Mouse (Mus musculus) cerebellum, postnatal 10 days (tissue): ENCODE measurements around the gene Pbx3.

Experiments
- DNase-seq, 2 experiments: peaks; one replicate each; pipeline ENCODE4 v3.0.0; 2021; ENCODE audit warnings: mixed read lengths in 2 of 2

Pbx3 gene

DNA sequence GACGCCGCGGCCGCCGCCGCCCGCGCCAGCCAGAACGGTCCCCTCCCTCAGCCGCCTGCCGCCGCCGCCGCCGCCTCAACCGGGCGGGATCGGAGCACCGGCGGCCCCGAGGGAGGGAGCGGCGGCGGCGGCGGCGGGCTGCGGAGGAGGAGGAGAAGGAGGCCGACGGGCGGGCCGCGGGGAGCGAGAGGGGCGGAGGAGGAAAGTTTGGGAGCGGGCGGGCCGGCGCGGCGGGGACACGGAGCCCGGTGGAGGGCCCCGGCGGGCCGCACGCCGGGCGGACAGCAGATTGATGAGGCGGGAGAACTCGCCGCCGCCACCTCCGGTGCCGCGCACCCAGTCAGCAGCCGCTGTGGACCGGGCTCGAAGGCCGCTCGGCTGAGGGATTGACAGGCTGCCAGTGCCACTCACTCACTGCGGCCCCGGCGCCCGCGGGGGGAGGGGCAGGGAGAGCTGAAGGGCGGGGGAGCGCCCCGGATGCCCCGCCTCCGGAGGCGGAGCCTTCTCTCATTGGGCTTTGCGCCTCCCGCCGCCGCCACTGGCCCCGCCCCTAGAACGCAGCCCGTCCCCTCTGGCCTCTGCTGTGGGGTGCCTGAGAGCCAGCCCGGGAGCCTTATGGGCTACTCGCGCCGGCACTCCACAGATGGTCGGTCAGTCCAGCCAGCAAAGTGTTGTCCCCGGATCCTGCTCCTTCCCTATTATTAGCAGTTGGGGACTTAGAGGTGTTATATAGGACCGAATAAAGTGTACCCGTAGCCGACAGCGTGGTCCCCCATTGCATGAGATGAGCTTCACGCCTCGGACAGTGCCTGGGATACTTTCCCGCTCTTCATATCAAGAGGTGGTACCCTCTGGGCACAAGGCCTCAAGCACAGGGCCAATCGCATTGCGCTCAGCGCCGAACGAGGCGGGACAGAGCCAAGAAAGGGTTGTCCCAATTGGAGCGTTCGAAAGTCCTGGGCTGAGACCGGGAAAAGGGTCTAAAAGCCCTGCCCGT is at the start of gene Pbx3:
Gene Pbx3 (minus strand): TSS at position 838 of the 997 bp plus-strand sequence.
- DNase-seq = peak; percentile 99

GRCm38 (mm10) chr2:34420256-34420655 is 47.3 kb upstream of the Pbx3 start:
- no peak for DNase-seq

GRCm38 (mm10) chr2:34409741-34410340 is 36.9 kb upstream of the Pbx3 start:
- DNase-seq = peak in 1 of 2 experiments; percentile 10

DNA sequence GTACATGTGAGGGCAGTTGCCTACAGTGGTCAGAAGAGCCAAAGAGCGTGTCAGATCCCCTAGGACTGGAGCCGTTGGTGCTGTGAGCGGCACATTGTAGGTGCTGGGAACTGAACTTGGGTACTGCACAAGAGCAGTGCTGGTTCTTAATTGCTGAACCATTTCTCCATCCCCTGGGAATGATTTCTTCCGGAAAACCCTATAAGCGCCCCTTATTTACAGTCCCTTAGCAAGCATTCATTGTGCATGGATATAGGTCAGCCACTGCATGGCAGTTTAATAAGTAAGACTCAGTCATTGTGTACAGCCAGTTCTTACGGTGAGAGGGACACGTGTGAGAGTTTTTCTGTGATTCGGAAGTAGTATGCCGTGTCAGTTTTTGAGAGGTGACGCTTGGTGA is 35.4 kb upstream of the Pbx3 start:
- DNase-seq = no peak

DNA sequence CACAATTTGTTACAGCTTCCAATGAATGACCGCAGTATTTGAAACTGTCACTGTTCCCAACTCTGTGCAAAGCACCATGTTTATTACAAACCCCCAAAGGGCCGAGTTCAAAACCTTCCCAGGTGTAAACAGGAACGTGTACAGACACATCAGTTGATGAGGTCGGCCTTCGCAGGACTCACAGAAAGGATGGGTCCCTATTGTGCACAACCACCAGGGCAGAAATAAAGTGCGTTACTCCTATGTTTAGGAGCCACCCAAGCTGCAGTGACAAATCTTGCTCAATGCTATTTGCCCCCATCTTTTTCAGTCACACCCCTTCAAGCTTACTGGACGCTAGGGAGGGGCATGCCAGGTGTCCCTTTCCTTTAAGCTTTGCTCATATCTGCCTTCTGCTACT is 34.7 kb upstream of the Pbx3 start:
- DNase-seq = peak in 1 of 2 experiments; percentile 10

GRCm38 (mm10) chr2:34406601-34407464 is 33.9 kb upstream of the Pbx3 start, which contains the start of gene Mapkap1:
Gene Mapkap1 (plus strand): TSS chr2:34406771.
- peak; percentile 98 to 99 for DNase-seq

- no peak for DNase-seq
Observed at GRCm38 (mm10) chr2:34399535-34399934, 26.6 kb upstream of the Pbx3 start.

GRCm38 (mm10) chr2:34378930-34379329 is 6.0 kb upstream of the Pbx3 start:
- no peak for DNase-seq

GRCm38 (mm10) chr2:34374349-34374748 is 1.4 kb upstream of the Pbx3 start:
- DNase-seq = no peak

DNA sequence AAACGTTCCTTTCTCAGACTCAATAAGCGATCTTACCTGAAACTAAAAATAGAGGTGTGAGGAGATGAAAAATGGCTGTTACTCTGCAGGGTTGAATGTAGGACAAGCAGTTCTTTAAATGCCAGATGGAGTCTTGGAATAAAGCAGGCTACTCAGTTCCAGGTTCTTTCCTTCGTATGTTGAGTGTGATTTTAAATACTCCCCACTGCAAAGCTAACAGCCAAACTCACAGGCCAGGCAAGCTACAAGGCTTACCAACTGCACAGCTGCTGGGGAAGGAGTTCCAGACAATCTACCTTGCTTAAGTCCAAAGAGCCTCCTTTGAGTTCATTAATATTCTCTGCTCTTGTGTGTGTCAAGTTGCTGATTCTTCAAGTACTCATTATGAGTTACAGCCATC is 944 bp upstream of the Pbx3 start:
- DNase-seq = no peak

DNA sequence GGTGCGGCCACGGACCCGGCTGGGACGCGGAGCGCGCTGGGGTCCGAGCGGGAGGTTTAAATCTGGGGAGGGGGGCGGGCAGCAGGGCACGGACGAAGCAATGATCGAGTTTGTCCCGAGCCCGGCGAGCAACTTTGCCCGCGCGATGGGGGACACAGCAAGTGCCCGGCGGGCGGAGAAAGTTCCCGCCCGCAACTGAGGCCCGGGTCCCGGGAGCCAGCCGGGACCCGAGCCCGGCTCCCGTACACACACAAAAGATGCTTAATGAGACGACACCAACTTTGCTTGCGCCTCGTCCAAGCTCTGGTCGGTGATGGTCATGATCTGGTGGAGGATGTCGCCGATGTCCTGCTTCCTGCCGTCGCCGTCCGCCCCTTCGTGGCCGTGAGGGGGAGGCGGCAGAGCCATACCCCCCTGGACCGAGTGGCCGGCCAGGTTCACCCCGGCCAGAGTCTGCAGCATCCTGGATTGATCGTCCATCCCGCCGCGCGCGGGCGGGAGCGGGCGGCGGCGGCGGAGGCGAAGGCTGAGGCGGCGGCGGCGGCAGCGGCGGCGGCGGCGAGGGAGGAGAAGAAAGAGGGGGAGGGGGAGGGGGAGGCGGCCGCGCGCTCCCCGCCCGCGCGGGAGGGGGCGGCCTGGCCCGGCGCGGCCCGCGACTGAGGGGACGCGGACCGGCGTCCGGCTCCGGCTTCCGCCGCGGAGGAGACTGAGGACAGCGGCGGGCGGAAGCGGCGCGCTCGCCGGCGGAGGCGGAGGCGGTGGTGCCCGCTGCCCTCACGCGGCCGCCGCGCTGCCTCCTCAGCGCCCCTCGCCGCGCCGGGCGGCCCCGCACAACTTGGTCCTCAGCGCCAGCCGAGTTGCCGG is 1.3 kb downstream of the Pbx3 start:
- DNase-seq = peak; percentile 74 to 76

DNA sequence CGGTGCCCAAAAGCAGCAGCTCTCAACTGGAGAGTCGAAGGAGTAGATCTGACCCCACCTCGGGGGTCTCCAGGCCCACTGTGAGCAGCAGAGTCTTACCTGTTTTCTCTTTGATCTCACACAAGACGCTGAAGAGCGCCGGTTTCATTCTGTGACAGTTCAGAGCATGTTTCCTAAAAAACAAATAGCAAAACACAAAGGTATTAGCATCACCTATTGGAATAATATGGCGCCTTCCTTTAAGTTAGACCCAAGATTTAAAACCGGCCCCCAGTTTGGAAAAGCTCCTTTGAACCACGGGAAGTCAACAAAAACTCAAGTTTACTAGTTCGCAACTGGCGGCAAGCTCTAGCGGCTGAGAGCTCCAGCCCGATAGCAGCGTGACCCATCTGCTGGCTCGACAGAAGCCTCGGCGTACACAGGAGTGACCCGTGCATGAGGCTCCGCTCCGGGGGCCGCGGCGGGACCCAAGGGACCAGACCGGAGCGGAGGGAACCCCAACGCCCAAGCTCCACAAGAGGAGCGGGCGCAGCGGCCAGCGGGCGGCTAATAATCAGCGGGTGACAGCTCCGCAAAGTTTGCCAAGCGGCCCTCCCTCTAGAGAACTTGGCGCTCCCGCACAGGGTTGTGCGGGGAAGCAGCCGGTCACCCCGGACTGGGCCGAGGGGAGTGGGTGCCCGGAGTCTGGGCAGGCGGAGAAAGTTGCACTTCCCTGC is 2.1 kb downstream of the Pbx3 start:
- DNase-seq = peak; percentile 66 to 68

DNA sequence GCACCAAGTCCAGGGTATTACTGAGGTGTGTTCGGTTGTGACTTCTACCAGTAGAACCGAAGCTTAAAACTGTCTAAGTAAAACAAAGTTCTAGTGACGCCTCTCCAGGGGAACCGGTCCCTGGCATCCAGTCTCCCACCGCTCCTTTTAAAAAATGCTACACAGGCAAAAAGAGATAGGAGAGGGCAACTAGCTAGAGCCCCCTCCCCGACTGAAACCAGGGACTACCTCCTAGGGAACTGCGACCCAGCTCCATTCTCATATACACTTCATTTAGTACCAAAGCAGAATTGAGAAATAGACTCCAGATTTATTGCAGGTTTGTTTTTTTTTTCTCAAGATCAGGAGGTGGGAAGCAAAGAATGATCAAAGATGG is 2.6 kb downstream of the Pbx3 start:
- DNase-seq = peak; percentile 23 to 34

- no peak for DNase-seq
Observed at GRCm38 (mm10) chr2:34368396-34368795, 4.5 kb downstream of the Pbx3 start.

GRCm38 (mm10) chr2:34367024-34367423 is 5.9 kb downstream of the Pbx3 start:
- DNase-seq = no peak

DNA sequence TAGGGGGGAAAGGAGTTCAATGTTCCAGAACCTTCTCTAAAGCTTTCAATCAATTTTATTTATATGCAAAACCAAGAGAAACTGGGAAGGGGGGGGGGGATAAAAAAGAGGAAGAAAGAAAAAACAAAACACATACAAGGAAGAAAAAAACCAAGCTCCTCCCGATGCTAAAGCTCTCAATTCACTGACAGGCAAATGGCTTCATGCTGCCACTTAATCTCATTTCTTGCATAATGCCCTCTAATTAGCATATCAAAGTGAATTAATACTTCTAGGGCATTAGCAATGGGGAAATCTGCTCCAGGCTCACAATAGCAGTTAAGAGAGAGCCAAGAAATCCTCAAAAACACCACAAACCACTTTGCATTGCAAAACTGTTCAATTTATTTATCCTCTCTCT is 9.3 kb downstream of the Pbx3 start:
- DNase-seq = no peak

DNA sequence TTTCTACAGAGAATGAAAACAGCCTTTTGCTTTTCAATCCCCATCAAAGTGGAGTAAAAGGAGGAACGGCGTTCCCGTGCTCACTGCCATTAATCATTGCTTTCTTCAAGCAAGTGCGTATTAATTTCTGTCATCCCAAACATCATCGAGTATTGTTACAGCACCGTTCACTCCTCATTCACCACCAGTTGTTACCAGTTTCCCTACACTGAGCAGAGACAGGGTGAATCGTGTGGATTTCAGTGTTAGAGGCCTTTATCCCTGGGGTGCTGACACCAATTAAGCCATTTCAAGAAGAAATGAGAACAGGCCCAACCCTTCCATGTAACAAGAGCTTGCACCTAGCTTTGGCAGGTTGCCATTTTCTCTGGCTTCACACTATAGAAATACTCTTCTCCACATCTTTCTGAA is 17.1 kb downstream of the Pbx3 start:
- DNase-seq = peak; percentile 35 to 61

- DNase-seq = no peak
Observed at GRCm38 (mm10) chr2:34352006-34352405, 20.9 kb downstream of the Pbx3 start.

GRCm38 (mm10) chr2:34347096-34347495 is 25.8 kb downstream of the Pbx3 start:
- no peak for DNase-seq

- no peak for DNase-seq
Observed at GRCm38 (mm10) chr2:34298664-34299063, 74.3 kb downstream of the Pbx3 start.

- no peak for DNase-seq
Observed at GRCm38 (mm10) chr2:34298202-34298601, 74.7 kb downstream of the Pbx3 start.
